Mouse (Mus musculus) myocyte (in vitro differentiated cells): ENCODE measurements around the gene Rgs16. TPM values are rescaled to one million over a fixed set of nuclear protein-coding genes. Genes with fewer than 3 reads are reported as not detected.
A peak's percentile ranks its signal among the peaks of the same experiment; 100 is the strongest.

Source experiments
- H3K27me3 ChIP-seq: one replicate; pipeline ENCODE4 v1.6.1; 2011; ENCODE audit not compliant: control insufficient read depth, insufficient read depth, insufficient read length
- H3K36me3 ChIP-seq: one replicate; pipeline ENCODE4 v1.6.1; 2011; ENCODE audit not compliant: control insufficient read depth, insufficient read depth
- H3K4me2 ChIP-seq: one replicate; pipeline ENCODE4 v1.6.1; 2011; ENCODE audit warnings: low read depth, control low read depth
- H3K4me3 ChIP-seq: one replicate; pipeline ENCODE4 v1.5.1; 2011; ENCODE audit warnings: mild to moderate bottlenecking, control low read depth, moderate library complexity
- H3K79me2 ChIP-seq: one replicate; pipeline ENCODE4 v1.6.1; 2011; ENCODE audit not compliant: control insufficient read depth, insufficient read depth
- H3ac ChIP-seq: one replicate; pipeline ENCODE4 v1.6.1; 2011; ENCODE audit not compliant: control insufficient read depth, insufficient read length
- CEBPB ChIP-seq: IDR thresholded peaks from 2 replicates; pipeline ENCODE4 v1.6.1; 2011; ENCODE audit warnings: mild to moderate bottlenecking, moderate library complexity; ENCODE audit not compliant: poor library complexity, insufficient read depth, severe bottlenecking
- E2F4 ChIP-seq: IDR thresholded peaks from one replicate; pipeline ENCODE4 v1.6.1; 2011; ENCODE audit warnings: mild to moderate bottlenecking, control low read depth, moderate library complexity; ENCODE audit not compliant: insufficient read depth
- MAX ChIP-seq: IDR thresholded peaks from one replicate; pipeline ENCODE4 v1.6.1; 2011; ENCODE audit warnings: low read depth, mild to moderate bottlenecking, control low read depth
- MYOD1 ChIP-seq, 3 experiments: IDR thresholded peaks; one replicate each; pipeline ENCODE4 v1.6.1; 2011; ENCODE audit warnings: control low read depth in 2 of 3, low read depth in 2 of 3, mild to moderate bottlenecking in 2 of 3, moderate library complexity in 1 of 3; ENCODE audit not compliant: insufficient read length in 2 of 3, control insufficient read depth in 1 of 3
- MYOG ChIP-seq, 3 experiments: IDR thresholded peaks; one replicate each; pipeline ENCODE4 v1.6.1; 2011; ENCODE audit warnings: control low read depth in 2 of 3, low read depth in 2 of 3, mild to moderate bottlenecking in 2 of 3; ENCODE audit not compliant: insufficient read length in 2 of 3, control insufficient read depth in 1 of 3, insufficient read depth in 1 of 3
- POLR2A ChIP-seq: IDR thresholded peaks from one replicate; pipeline ENCODE4 v1.6.1; 2011; ENCODE audit warnings: low read depth, mild to moderate bottlenecking, control low read depth, moderate library complexity; ENCODE audit not compliant: insufficient read length
- POLR2AphosphoS2 ChIP-seq: IDR thresholded peaks from one replicate; pipeline ENCODE4 v1.6.1; 2011; ENCODE audit warnings: low read depth, control low read depth; ENCODE audit not compliant: insufficient read length
- REST ChIP-seq: IDR thresholded peaks from one replicate; pipeline ENCODE4 v1.6.1; 2011; ENCODE audit warnings: mild to moderate bottlenecking, control low read depth, moderate library complexity; ENCODE audit not compliant: insufficient read depth, insufficient read length
- SRF ChIP-seq: IDR thresholded peaks from one replicate; pipeline ENCODE4 v1.6.1; 2011; ENCODE audit warnings: low read depth; ENCODE audit not compliant: control insufficient read depth, insufficient read length
- TCF12 ChIP-seq: IDR thresholded peaks from one replicate; pipeline ENCODE4 v1.6.1; 2011; ENCODE audit warnings: mild to moderate bottlenecking, control low read depth; ENCODE audit not compliant: poor library complexity, insufficient read depth, severe bottlenecking
- TCF3 ChIP-seq: IDR thresholded peaks from one replicate; pipeline ENCODE4 v1.6.1; 2011; ENCODE audit warnings: low read depth, control low read depth; ENCODE audit not compliant: insufficient read length
- USF1 ChIP-seq: IDR thresholded peaks from one replicate; pipeline ENCODE4 v1.6.1; 2011; ENCODE audit warnings: low read depth, mild to moderate bottlenecking, control low read depth, moderate library complexity
- polyA plus RNA-seq: library from polyadenylated mRNA; unstranded; fragments of >200 nt; fragmentation: generic; extraction: Trizol; gene quantifications from one replicate; pipeline ENCODE4 v1.2.1, GENCODE M21; 2012; ENCODE audit warnings: missing spikeins

Gene Rgs16
- polyA plus RNA-seq, 1 experiment, result 6.5 TPM

- no peaks in the 10 kb centered on the region for H3K79me2 ChIP-seq
- H3K4me2 ChIP-seq, result peak within 1 kb of the TSS; percentile 79
- H3K4me3 ChIP-seq, result peak within 1 kb of the TSS; percentile 5
- no peaks in the 10 kb centered on the region for H3K36me3 ChIP-seq
- H3ac ChIP-seq, result no peak within 1 kb of the TSS
- TF ChIP-seq POLR2AphosphoS2 (no peak), POLR2A (no peak), E2F4 (no peak), MYOG (IDR thresholded peaks at IDR 0.05; ENCODE audit: control insufficient read depth in 1 of 3, insufficient read depth in 1 of 3, insufficient read length in 2 of 3, low read depth in 2 of 3) (no peak), USF1 (no peak), REST (no peak), CEBPB (no peak), MAX (no peak), SRF (no peak), TCF12 (no peak), MYOD1 (IDR thresholded peaks at IDR 0.05; ENCODE audit: control insufficient read depth in 1 of 3, insufficient read length in 2 of 3, low read depth in 2 of 3) (no peak), TCF3 (no peak)
- H3K27me3 ChIP-seq, result peaks cover 2% of the 10 kb centered on the region
Observed at GRCm38 (mm10) chr1:153749211-153749801, 9.2 kb downstream of the Rgs16 start, which contains the start of gene Rnasel. TSS of gene Rnasel (plus strand) at chr1:153749426.

DNA sequence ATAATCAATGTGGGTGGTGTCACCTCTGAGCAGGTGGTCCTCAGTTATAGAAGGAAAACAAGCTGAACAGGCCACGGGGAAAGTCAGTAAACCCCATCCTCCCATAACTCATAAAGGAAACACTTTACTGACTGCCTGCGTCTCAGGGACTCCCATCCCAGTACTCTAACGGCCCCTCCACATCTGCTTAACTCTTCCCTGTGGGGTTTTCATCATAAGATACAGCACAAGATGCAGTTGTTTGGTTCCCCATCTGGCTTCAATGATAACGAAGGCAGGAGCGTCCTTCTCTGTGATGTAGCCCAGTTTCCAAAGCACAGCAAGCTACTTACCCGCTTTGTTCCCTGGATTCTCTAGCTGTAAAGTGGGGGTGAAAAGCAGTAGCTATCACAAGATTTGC is 9.9 kb downstream of the Rgs16 start:
- Histone ChIP-seq H3K79me2 (no peaks in the 10 kb centered on the region), H3ac (no peak overlapping the region), H3K4me2 (peak overlapping the region; percentile 79), H3K4me3 (peak overlapping the region; percentile 5), H3K36me3 (no peaks in the 10 kb centered on the region), H3K27me3 (peaks cover 9% of the 10 kb centered on the region)
- TF ChIP-seq MAX, result no peak
- no peak for TF ChIP-seq MYOD1 (IDR thresholded peaks at IDR 0.05; ENCODE audit: control insufficient read depth in 1 of 3, insufficient read length in 2 of 3, low read depth in 2 of 3)
- TF ChIP-seq USF1, result no peak
- no peak for TF ChIP-seq TCF12
- TF ChIP-seq SRF, result no peak
- TF ChIP-seq E2F4, result no peak

- H3K27me3 ChIP-seq, result peaks cover 12% of the 10 kb centered on the region
- H3K36me3 ChIP-seq, result no peaks in the 10 kb centered on the region
- H3K4me3 ChIP-seq, result peak overlapping the region; percentile 20
- H3ac ChIP-seq, result peak overlapping the region; percentile 7
- H3K79me2 ChIP-seq, result no peaks in the 10 kb centered on the region
- peak overlapping the region; percentile 82 for H3K4me2 ChIP-seq
- TF ChIP-seq USF1, result no peak
- TF ChIP-seq POLR2AphosphoS2, result no peak
- TF ChIP-seq MYOG (IDR thresholded peaks at IDR 0.05; ENCODE audit: control insufficient read depth in 1 of 3, insufficient read depth in 1 of 3, insufficient read length in 2 of 3, low read depth in 2 of 3), result no peak
- TF ChIP-seq E2F4, result no peak
- TF ChIP-seq CEBPB, result no peak
- TF ChIP-seq SRF, result no peak
- no peak for TF ChIP-seq POLR2A
- no peak for TF ChIP-seq MAX
- no peak for TF ChIP-seq MYOD1 (IDR thresholded peaks at IDR 0.05; ENCODE audit: control insufficient read depth in 1 of 3, insufficient read length in 2 of 3, low read depth in 2 of 3)
- no peak for TF ChIP-seq TCF12
- TF ChIP-seq TCF3, result no peak
- no peak for TF ChIP-seq REST
Observed at GRCm38 (mm10) chr1:153751763-153752301, 11.7 kb downstream of the Rgs16 start.

DNA sequence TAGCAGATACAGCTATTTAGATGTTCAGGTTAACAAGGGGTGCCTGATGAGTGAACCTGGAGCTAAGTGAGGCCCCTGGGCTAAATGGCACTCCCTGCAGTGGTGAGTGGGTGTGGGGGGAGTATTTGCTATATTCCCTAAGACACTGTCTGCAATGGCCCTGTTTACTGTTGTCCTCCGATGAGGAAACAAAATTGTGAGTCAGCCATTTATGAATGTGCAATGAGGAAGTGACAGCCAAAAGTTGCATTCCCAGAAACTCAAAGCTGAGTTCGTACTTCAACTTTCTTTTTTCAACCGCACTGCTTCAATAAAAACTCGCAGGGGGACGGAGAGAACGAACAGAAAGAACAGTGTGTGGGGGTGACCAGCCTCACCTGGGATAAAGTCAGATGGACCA is 12.4 kb downstream of the Rgs16 start:
- peak overlapping the region; percentile 82 for H3K4me2 ChIP-seq
- H3K4me3 ChIP-seq, result peak overlapping the region; percentile 20
- no peaks in the 10 kb centered on the region for H3K79me2 ChIP-seq
- TF ChIP-seq SRF (no peak), TCF3 (no peak), MYOG (IDR thresholded peaks at IDR 0.05; ENCODE audit: control insufficient read depth in 1 of 3, insufficient read depth in 1 of 3, insufficient read length in 2 of 3, low read depth in 2 of 3) (no peak), MYOD1 (IDR thresholded peaks at IDR 0.05; ENCODE audit: control insufficient read depth in 1 of 3, insufficient read length in 2 of 3, low read depth in 2 of 3) (no peak), E2F4 (no peak), MAX (no peak), TCF12 (no peak), POLR2A (no peak), CEBPB (no peak), USF1 (no peak), POLR2AphosphoS2 (no peak), REST (no peak)
- H3K27me3 ChIP-seq, result peaks cover 12% of the 10 kb centered on the region
- H3K36me3 ChIP-seq, result no peaks in the 10 kb centered on the region
- H3ac ChIP-seq, result no peak overlapping the region
